Mouse (Mus musculus): ENCODE data around the gene Rbm14. TPM values are rescaled to one million over a fixed set of nuclear protein-coding genes. Genes with fewer than 3 reads are reported as not detected.
A peak's percentile ranks its signal among the peaks of the same experiment; 100 is the strongest.

Gene Rbm14
- total RNA-seq, 1 experiment: 91.7 TPM

GRCm38 (mm10) chr19:4793281-4793830 lies 18.1 kb downstream of the Rbm14 start:
- TF ChIP-seq CHD2 (IDR thresholded peaks at IDR 0.05; ENCODE audit: low read depth, low read length): no peak
- peaks cover 4 to 12% of the 10 kb centered on the region in 2 experiments for H3K4me1 ChIP-seq (ENCODE audit: control insufficient read depth in 2 of 2, insufficient read depth in 2 of 2, low read length in 2 of 2, poor library complexity in 1 of 2)
- H3K9ac ChIP-seq (ENCODE audit: insufficient read depth, low read depth, low read length, poor library complexity, severe bottlenecking): peak overlapping the region; percentile 87
- H3K9me3 ChIP-seq (ENCODE audit: control insufficient read depth, insufficient read depth, low read depth, low read length): no peaks in the 10 kb centered on the region
- H3K4me3 ChIP-seq (ENCODE audit: insufficient read depth in 1 of 2, low read depth in 1 of 2, low read length in 2 of 2, poor library complexity in 1 of 2, severe bottlenecking in 1 of 2): peak overlapping the region; percentile 87 to 90
- no peak for DNase-seq (ENCODE audit: low read depth, low spot score)
- peaks cover 27% of the 10 kb centered on the region for H3K36me3 ChIP-seq (ENCODE audit: control insufficient read depth, insufficient read depth, low read length, poor library complexity, severe bottlenecking)
- peak overlapping the region; percentile 59; the same call in 1 of the 2 replicates for H3K27ac ChIP-seq (ENCODE audit: insufficient read depth, low read depth, low read length, poor library complexity, severe bottlenecking)
- in situ Hi-C loops (cut with MboI; ENCODE audit: low sequenced_read_pairs in 2 of 2, unreplicated experiment in 2 of 2): no loop called here

- in situ Hi-C loops (cut with MboI; ENCODE audit: low sequenced_read_pairs in 2 of 2, unreplicated experiment in 2 of 2): no loop called here
- no peak for DNase-seq (ENCODE audit: low read depth, low spot score)
- no peak overlapping the region for H3K9ac ChIP-seq (ENCODE audit: insufficient read depth, low read depth, low read length, poor library complexity, severe bottlenecking)
- peaks cover 45% of the 10 kb centered on the region for H3K36me3 ChIP-seq (ENCODE audit: control insufficient read depth, insufficient read depth, low read length, poor library complexity, severe bottlenecking)
- no peaks in the 10 kb centered on the region for H3K9me3 ChIP-seq (ENCODE audit: control insufficient read depth, insufficient read depth, low read depth, low read length)
- TF ChIP-seq ZNF384 (IDR thresholded peaks at IDR 0.05; ENCODE audit: low read depth, low read length): no peak
- TF ChIP-seq CHD2 (IDR thresholded peaks at IDR 0.05; ENCODE audit: low read depth, low read length): no peak
- no peak for TF ChIP-seq HCFC1 (IDR thresholded peaks at IDR 0.05; ENCODE audit: borderline replicate concordance, insufficient read depth, low read length)
- peaks cover 6 to 8% of the 10 kb centered on the region in 2 experiments for H3K4me1 ChIP-seq (ENCODE audit: control insufficient read depth in 2 of 2, insufficient read depth in 2 of 2, low read length in 2 of 2, poor library complexity in 1 of 2)
- H3K4me3 ChIP-seq (ENCODE audit: insufficient read depth in 1 of 2, low read depth in 1 of 2, low read length in 2 of 2, poor library complexity in 1 of 2, severe bottlenecking in 1 of 2): no peak overlapping the region
- no peak overlapping the region for H3K27ac ChIP-seq (ENCODE audit: insufficient read depth, low read depth, low read length, poor library complexity, severe bottlenecking)
Measured at GRCm38 (mm10) chr19:4786313-4786712, 25.1 kb downstream of the Rbm14 start.

GRCm38 (mm10) chr19:4785206-4785605 lies 26.2 kb downstream of the Rbm14 start:
- peaks cover 5 to 8% of the 10 kb centered on the region in 2 experiments for H3K4me1 ChIP-seq (ENCODE audit: control insufficient read depth in 2 of 2, insufficient read depth in 2 of 2, low read length in 2 of 2, poor library complexity in 1 of 2)
- H3K9ac ChIP-seq (ENCODE audit: insufficient read depth, low read depth, low read length, poor library complexity, severe bottlenecking): no peak overlapping the region
- TF ChIP-seq MAFK (IDR thresholded peaks at IDR 0.05; ENCODE audit: insufficient read depth, low read depth, low read length) (no peak), HCFC1 (IDR thresholded peaks at IDR 0.05; ENCODE audit: borderline replicate concordance, insufficient read depth, low read length) (no peak), ZNF384 (IDR thresholded peaks at IDR 0.05; ENCODE audit: low read depth, low read length) (no peak)
- no peaks in the 10 kb centered on the region for H3K9me3 ChIP-seq (ENCODE audit: control insufficient read depth, insufficient read depth, low read depth, low read length)
- peaks cover 39% of the 10 kb centered on the region for H3K36me3 ChIP-seq (ENCODE audit: control insufficient read depth, insufficient read depth, low read length, poor library complexity, severe bottlenecking)
- H3K4me3 ChIP-seq (ENCODE audit: insufficient read depth in 1 of 2, low read depth in 1 of 2, low read length in 2 of 2, poor library complexity in 1 of 2, severe bottlenecking in 1 of 2): no peak overlapping the region
- DNase-seq (ENCODE audit: low read depth, low spot score): no peak
- in situ Hi-C loops (cut with MboI; ENCODE audit: low sequenced_read_pairs in 2 of 2, unreplicated experiment in 2 of 2): no loop called here
- no peak overlapping the region; the same call in 1 of the 2 replicates for H3K27ac ChIP-seq (ENCODE audit: insufficient read depth, low read depth, low read length, poor library complexity, severe bottlenecking)

GRCm38 (mm10) chr19:4782891-4783290 lies 28.5 kb downstream of the Rbm14 start:
- peaks cover 38% of the 10 kb centered on the region for H3K36me3 ChIP-seq (ENCODE audit: control insufficient read depth, insufficient read depth, low read length, poor library complexity, severe bottlenecking)
- TF ChIP-seq MAFK (IDR thresholded peaks at IDR 0.05; ENCODE audit: insufficient read depth, low read depth, low read length) (no peak), CHD2 (IDR thresholded peaks at IDR 0.05; ENCODE audit: low read depth, low read length) (no peak), ZC3H11A (IDR thresholded peaks at IDR 0.05; ENCODE audit: borderline replicate concordance, low read depth, low read length) (no peak), HCFC1 (IDR thresholded peaks at IDR 0.05; ENCODE audit: borderline replicate concordance, insufficient read depth, low read length) (no peak)
- in situ Hi-C loops (cut with MboI; ENCODE audit: low sequenced_read_pairs in 2 of 2, unreplicated experiment in 2 of 2): no loop called here
- no peak overlapping the region for H3K4me3 ChIP-seq (ENCODE audit: insufficient read depth in 1 of 2, low read depth in 1 of 2, low read length in 2 of 2, poor library complexity in 1 of 2, severe bottlenecking in 1 of 2)
- no peak overlapping the region for H3K27ac ChIP-seq (ENCODE audit: insufficient read depth, low read depth, low read length, poor library complexity, severe bottlenecking)
- no peak overlapping the region for H3K9ac ChIP-seq (ENCODE audit: insufficient read depth, low read depth, low read length, poor library complexity, severe bottlenecking)
- DNase-seq (ENCODE audit: low read depth, low spot score): no peak
- H3K4me1 ChIP-seq (ENCODE audit: control insufficient read depth in 2 of 2, insufficient read depth in 2 of 2, low read length in 2 of 2, poor library complexity in 1 of 2): peaks cover 4% of the 10 kb centered on the region in 2 experiments; a peak in 3 of 4 replicates
- H3K9me3 ChIP-seq (ENCODE audit: control insufficient read depth, insufficient read depth, low read depth, low read length): no peaks in the 10 kb centered on the region

GRCm38 (mm10) chr19:4772785-4773184 lies 38.6 kb downstream of the Rbm14 start:
- in situ Hi-C loops (cut with MboI; ENCODE audit: low sequenced_read_pairs in 2 of 2, unreplicated experiment in 2 of 2): no loop called here
- Histone ChIP-seq H3K9ac (ENCODE audit: insufficient read depth, low read depth, low read length, poor library complexity, severe bottlenecking) (no peak overlapping the region), H3K27ac (ENCODE audit: insufficient read depth, low read depth, low read length, poor library complexity, severe bottlenecking) (no peak overlapping the region), H3K4me1 (ENCODE audit: control insufficient read depth in 2 of 2, insufficient read depth in 2 of 2, low read length in 2 of 2, poor library complexity in 1 of 2) (no peaks in the 10 kb centered on the region; a peak in 1 of 4 replicates), H3K36me3 (ENCODE audit: control insufficient read depth, insufficient read depth, low read length, poor library complexity, severe bottlenecking) (peaks cover 18% of the 10 kb centered on the region), H3K9me3 (ENCODE audit: control insufficient read depth, insufficient read depth, low read depth, low read length) (no peaks in the 10 kb centered on the region), H3K4me3 (ENCODE audit: insufficient read depth in 1 of 2, low read depth in 1 of 2, low read length in 2 of 2, poor library complexity in 1 of 2, severe bottlenecking in 1 of 2) (no peak overlapping the region)
- no peak for DNase-seq (ENCODE audit: low read depth, low spot score)
- no peak for TF ChIP-seq MAFK (IDR thresholded peaks at IDR 0.05; ENCODE audit: insufficient read depth, low read depth, low read length)
- no peak for TF ChIP-seq ZNF384 (IDR thresholded peaks at IDR 0.05; ENCODE audit: low read depth, low read length)
- TF ChIP-seq ZC3H11A (IDR thresholded peaks at IDR 0.05; ENCODE audit: borderline replicate concordance, low read depth, low read length): no peak
- no peak for TF ChIP-seq HCFC1 (IDR thresholded peaks at IDR 0.05; ENCODE audit: borderline replicate concordance, insufficient read depth, low read length)
- no peak for TF ChIP-seq CHD2 (IDR thresholded peaks at IDR 0.05; ENCODE audit: low read depth, low read length)
